Mouse (Mus musculus): Measurements from ENCODE around the gene Plagl2. TPM values are rescaled to one million over a fixed set of nuclear protein-coding genes. Genes with fewer than 3 reads are reported as not detected.

Gene Plagl2
- polyA plus RNA-seq, 1 experiment from 2014 or later, result 6.9 TPM

- TF ChIP-seq CTCF (IDR thresholded peaks at IDR 0.05; ENCODE audit: low read depth) (no peak), EP300 (optimal IDR thresholded peaks at IDR 0.05) (no peak)
- WGBS, result 87% methylated on average over 2 of the region's 2 CpGs
- Histone ChIP-seq H3K4me3 (ENCODE audit: low read depth, low read length) (no peak overlapping the region), H3K27me3 (ENCODE audit: control insufficient read depth, insufficient read depth, low read length) (no peaks in the 10 kb centered on the region), H3K27ac (replicated peaks) (no peak overlapping the region), H3K4me1 (replicated peaks; ENCODE audit: control insufficient read depth, insufficient read depth) (peaks cover 3% of the 10 kb centered on the region; the same call in 1 of the 2 replicates), H3K9ac (ENCODE audit: low read length) (no peak overlapping the region), H3K36me3 (ENCODE audit: control insufficient read depth, insufficient read depth, low read length) (0 out of 2 replicates have a peak, but pooled peaks cover 2% of the 10 kb centered on the region), H3K9me3 (ENCODE audit: control insufficient read depth, low read length) (no peaks in the 10 kb centered on the region), H3K4me2 (replicated peaks; ENCODE audit: low read depth) (no peak overlapping the region)
- ATAC-seq (ENCODE audit: low FRiP score, low TSS enrichment), result no peak
- DNase-seq (ENCODE audit: low spot score), result no peak
Measured at GRCm38 (mm10) chr2:153222566-153222965, 18.7 kb downstream of the Plagl2 start.

DNA sequence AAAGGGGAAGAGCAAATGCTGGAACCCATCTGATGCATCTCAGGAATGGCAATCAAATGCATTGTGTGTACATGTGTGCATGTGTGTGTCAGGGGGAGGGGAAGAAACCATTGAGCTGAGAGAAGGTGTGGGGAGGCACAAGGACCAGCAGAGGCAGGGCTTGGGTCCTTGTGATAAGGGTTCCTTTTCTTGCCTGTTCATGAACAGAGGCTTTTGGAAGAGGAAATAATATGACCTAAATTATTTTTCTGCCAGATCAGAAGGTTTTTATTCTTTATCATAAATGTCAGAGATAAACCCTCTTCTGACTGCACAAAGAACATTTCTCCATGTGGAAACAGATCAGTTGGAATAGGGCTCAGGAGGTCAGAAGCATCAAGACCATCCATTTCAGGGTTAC is 19.1 kb downstream of the Plagl2 start:
- TF ChIP-seq CTCF (IDR thresholded peaks at IDR 0.05; ENCODE audit: low read depth) (no peak), EP300 (optimal IDR thresholded peaks at IDR 0.05) (no peak)
- no peak overlapping the region for H3K4me3 ChIP-seq (ENCODE audit: low read depth, low read length)
- H3K27ac ChIP-seq (replicated peaks), result no peak overlapping the region
- DNase-seq (ENCODE audit: low spot score) (no peak), ATAC-seq (ENCODE audit: low FRiP score, low TSS enrichment) (no peak)
- H3K36me3 ChIP-seq (ENCODE audit: control insufficient read depth, insufficient read depth, low read length), result 0 out of 2 replicates have a peak, but pooled peaks cover 2% of the 10 kb centered on the region
- H3K4me2 ChIP-seq (replicated peaks; ENCODE audit: low read depth), result no peak overlapping the region
- H3K9ac ChIP-seq (ENCODE audit: low read length), result no peak overlapping the region
- H3K4me1 ChIP-seq (replicated peaks; ENCODE audit: control insufficient read depth, insufficient read depth), result peaks cover 3% of the 10 kb centered on the region; the same call in 1 of the 2 replicates
- H3K9me3 ChIP-seq (ENCODE audit: control insufficient read depth, low read length), result no peaks in the 10 kb centered on the region
- H3K27me3 ChIP-seq (ENCODE audit: control insufficient read depth, insufficient read depth, low read length), result no peaks in the 10 kb centered on the region

- H3K4me3 ChIP-seq (ENCODE audit: low read depth, low read length), result no peak overlapping the region
- ATAC-seq (ENCODE audit: low FRiP score, low TSS enrichment) (no peak), DNase-seq (ENCODE audit: low spot score) (no peak)
- 0 out of 2 replicates have a peak, but pooled peaks cover 2% of the 10 kb centered on the region for H3K36me3 ChIP-seq (ENCODE audit: control insufficient read depth, insufficient read depth, low read length)
- TF ChIP-seq EP300 (optimal IDR thresholded peaks at IDR 0.05) (no peak), CTCF (IDR thresholded peaks at IDR 0.05; ENCODE audit: low read depth) (no peak)
- H3K27me3 ChIP-seq (ENCODE audit: control insufficient read depth, insufficient read depth, low read length), result no peaks in the 10 kb centered on the region
- no peaks in the 10 kb centered on the region for H3K9me3 ChIP-seq (ENCODE audit: control insufficient read depth, low read length)
- WGBS, result 85% methylated on average over 4 of the region's 4 CpGs
- peaks cover 3% of the 10 kb centered on the region; the same call in 1 of the 2 replicates for H3K4me1 ChIP-seq (replicated peaks; ENCODE audit: control insufficient read depth, insufficient read depth)
- H3K4me2 ChIP-seq (replicated peaks; ENCODE audit: low read depth), result no peak overlapping the region
- no peak overlapping the region for H3K9ac ChIP-seq (ENCODE audit: low read length)
- no peak overlapping the region for H3K27ac ChIP-seq (replicated peaks)
Measured at GRCm38 (mm10) chr2:153221620-153222019, 19.6 kb downstream of the Plagl2 start.

DNA sequence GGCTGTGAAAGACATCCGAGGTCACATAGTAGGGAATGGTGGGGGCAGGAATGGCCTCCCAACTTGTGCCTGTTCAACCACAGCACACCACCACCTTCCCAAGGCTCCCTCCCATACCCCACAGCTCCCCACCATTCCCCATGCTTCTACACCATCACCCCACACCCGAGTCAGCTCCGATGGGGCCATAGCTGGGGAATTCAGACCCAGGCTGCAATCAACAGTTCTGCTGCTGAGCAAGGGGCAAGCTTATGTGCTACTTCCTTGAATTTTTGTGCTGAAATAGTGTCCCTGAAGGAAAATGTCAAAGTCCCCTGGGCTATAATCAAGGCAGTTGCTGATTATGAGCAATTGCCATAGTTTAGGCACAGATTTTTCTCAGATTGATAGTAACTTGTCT is 22.7 kb downstream of the Plagl2 start:
- Histone ChIP-seq H3K4me3 (ENCODE audit: low read depth, low read length) (no peak overlapping the region), H3K4me2 (replicated peaks; ENCODE audit: low read depth) (no peak overlapping the region), H3K9ac (ENCODE audit: low read length) (no peak overlapping the region), H3K27me3 (ENCODE audit: control insufficient read depth, insufficient read depth, low read length) (no peaks in the 10 kb centered on the region), H3K27ac (replicated peaks) (no peak overlapping the region), H3K4me1 (replicated peaks; ENCODE audit: control insufficient read depth, insufficient read depth) (no peaks in the 10 kb centered on the region), H3K36me3 (ENCODE audit: control insufficient read depth, insufficient read depth, low read length) (0 out of 2 replicates have a peak, but pooled peaks cover 2% of the 10 kb centered on the region), H3K9me3 (ENCODE audit: control insufficient read depth, low read length) (no peaks in the 10 kb centered on the region)
- ATAC-seq (ENCODE audit: low FRiP score, low TSS enrichment) (no peak), DNase-seq (ENCODE audit: low spot score) (no peak)
- TF ChIP-seq EP300 (optimal IDR thresholded peaks at IDR 0.05) (no peak), CTCF (IDR thresholded peaks at IDR 0.05; ENCODE audit: low read depth) (no peak)
- 77% methylated on average over 3 of the region's 3 CpGs for WGBS

DNA sequence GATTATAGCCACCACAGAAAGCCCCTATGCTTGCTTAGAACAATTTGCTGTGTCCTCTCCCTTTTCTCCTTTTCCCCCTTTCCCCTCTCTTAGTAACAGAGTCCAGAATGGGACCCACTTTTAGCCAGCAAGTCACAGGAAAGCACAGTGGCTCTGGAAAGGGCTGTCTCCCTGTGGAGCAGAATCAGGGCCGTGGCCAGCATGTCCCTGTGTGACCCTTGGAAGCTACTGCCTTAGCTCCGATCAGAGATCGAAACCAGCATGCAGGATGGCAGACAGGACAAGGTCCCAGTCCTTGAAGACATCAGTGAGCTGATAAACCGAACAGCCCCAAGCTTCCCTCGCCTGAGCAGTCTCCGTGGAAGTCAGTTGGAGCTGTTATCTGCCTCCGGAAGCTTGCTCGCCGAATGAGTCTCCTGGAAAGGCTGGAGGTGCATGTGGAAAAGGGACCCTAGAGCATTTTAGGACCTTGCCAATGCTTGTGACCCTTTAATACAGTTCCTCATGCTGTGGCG is 23.3 kb downstream of the Plagl2 start:
- Histone ChIP-seq H3K27ac (replicated peaks) (no peak overlapping the region), H3K9me3 (ENCODE audit: control insufficient read depth, low read length) (no peaks in the 10 kb centered on the region), H3K27me3 (ENCODE audit: control insufficient read depth, insufficient read depth, low read length) (no peaks in the 10 kb centered on the region), H3K9ac (ENCODE audit: low read length) (no peak overlapping the region), H3K4me3 (ENCODE audit: low read depth, low read length) (no peak overlapping the region), H3K4me1 (replicated peaks; ENCODE audit: control insufficient read depth, insufficient read depth) (no peaks in the 10 kb centered on the region), H3K36me3 (ENCODE audit: control insufficient read depth, insufficient read depth, low read length) (0 out of 2 replicates have a peak, but pooled peaks cover 2% of the 10 kb centered on the region), H3K4me2 (replicated peaks; ENCODE audit: low read depth) (no peak overlapping the region)
- 88% methylated on average over 10 of the region's 10 CpGs for WGBS
- TF ChIP-seq EP300 (optimal IDR thresholded peaks at IDR 0.05) (no peak), CTCF (IDR thresholded peaks at IDR 0.05; ENCODE audit: low read depth) (no peak)
- no peak for DNase-seq (ENCODE audit: low spot score)
- ATAC-seq (ENCODE audit: low FRiP score, low TSS enrichment), result no peak

DNA sequence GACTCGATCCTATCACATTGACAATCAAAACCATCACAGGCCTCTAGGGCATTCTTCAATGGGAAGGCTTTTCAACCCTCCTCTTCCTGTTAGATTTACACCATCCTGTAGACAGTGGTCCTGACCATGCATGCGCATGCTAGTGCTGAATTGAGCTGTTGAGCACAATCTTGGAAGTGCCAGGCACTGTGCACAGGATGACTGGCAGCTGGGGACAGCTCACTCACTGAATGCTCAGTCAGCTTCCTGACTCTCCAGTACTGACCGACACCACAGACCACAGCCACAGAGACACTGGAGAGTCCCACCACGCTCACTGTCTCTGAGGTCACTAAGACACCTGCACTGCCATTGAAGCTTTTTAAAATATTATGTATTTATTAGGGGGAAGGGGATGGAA is 25.8 kb downstream of the Plagl2 start:
- Histone ChIP-seq H3K9me3 (ENCODE audit: control insufficient read depth, low read length) (no peaks in the 10 kb centered on the region), H3K27me3 (ENCODE audit: control insufficient read depth, insufficient read depth, low read length) (no peaks in the 10 kb centered on the region), H3K36me3 (ENCODE audit: control insufficient read depth, insufficient read depth, low read length) (no peaks in the 10 kb centered on the region), H3K27ac (replicated peaks) (no peak overlapping the region), H3K4me1 (replicated peaks; ENCODE audit: control insufficient read depth, insufficient read depth) (no peaks in the 10 kb centered on the region), H3K9ac (ENCODE audit: low read length) (no peak overlapping the region), H3K4me2 (replicated peaks; ENCODE audit: low read depth) (no peak overlapping the region), H3K4me3 (ENCODE audit: low read depth, low read length) (no peak overlapping the region)
- 75% methylated on average over 4 of the region's 4 CpGs for WGBS
- no peak for DNase-seq (ENCODE audit: low spot score)
- ATAC-seq (ENCODE audit: low FRiP score, low TSS enrichment), result no peak
- TF ChIP-seq CTCF (IDR thresholded peaks at IDR 0.05; ENCODE audit: low read depth) (no peak), EP300 (optimal IDR thresholded peaks at IDR 0.05) (no peak)
